Mouse (Mus musculus) neural tube, embryonic 10.5 days (tissue): Measurements from ENCODE around the gene Aimp1.

Source experiments
- DNase-seq: peaks from one replicate; pipeline ENCODE4 v3.0.0-alpha.2; 2017; ENCODE audit warnings: low spot score; ENCODE audit errors: extremely low spot score

Gene Aimp1

GRCm38 (mm10) chr3:132684231-132684928 is at the start of gene Aimp1:
Gene Aimp1 (minus strand): TSS chr3:132684370.
- no peak for DNase-seq

- DNase-seq, result no peak
Observed at GRCm38 (mm10) chr3:132724326-132724725, 40.2 kb upstream of the Aimp1 start.

- no peak for DNase-seq
Observed at GRCm38 (mm10) chr3:132717316-132717715, 33.1 kb upstream of the Aimp1 start.

- DNase-seq, result no peak
Observed at GRCm38 (mm10) chr3:132713913-132714312, 29.7 kb upstream of the Aimp1 start.

- DNase-seq, result no peak
Observed at GRCm38 (mm10) chr3:132706977-132707376, 22.8 kb upstream of the Aimp1 start.

- DNase-seq, result no peak
Observed at GRCm38 (mm10) chr3:132704216-132704615, 20.0 kb upstream of the Aimp1 start.

- DNase-seq, result no peak
Observed at GRCm38 (mm10) chr3:132701368-132701767, 17.2 kb upstream of the Aimp1 start.

- DNase-seq, result peak; percentile 91
Observed at GRCm38 (mm10) chr3:132683447-132684230, 531 bp downstream of the Aimp1 start, which contains the start of gene Tbck. Gene Tbck (plus strand): TSS chr3:132684144.

GRCm38 (mm10) chr3:132677494-132677893 is 6.7 kb downstream of the Aimp1 start:
- no peak for DNase-seq

- no peak for DNase-seq
Observed at GRCm38 (mm10) chr3:132655955-132656354, 28.2 kb downstream of the Aimp1 start.

GRCm38 (mm10) chr3:132653959-132654358 is 30.2 kb downstream of the Aimp1 start:
- DNase-seq, result no peak

GRCm38 (mm10) chr3:132651776-132652175 is 32.4 kb downstream of the Aimp1 start:
- no peak for DNase-seq

- DNase-seq, result no peak
Observed at GRCm38 (mm10) chr3:132650191-132650590, 34.0 kb downstream of the Aimp1 start.

- DNase-seq, result no peak
Observed at GRCm38 (mm10) chr3:132649368-132649767, 34.8 kb downstream of the Aimp1 start.

GRCm38 (mm10) chr3:132646814-132647213 is 37.4 kb downstream of the Aimp1 start:
- DNase-seq, result no peak

- no peak for DNase-seq
Observed at GRCm38 (mm10) chr3:132644071-132644470, 40.1 kb downstream of the Aimp1 start.

- no peak for DNase-seq
Observed at GRCm38 (mm10) chr3:132637080-132637479, 47.1 kb downstream of the Aimp1 start.

GRCm38 (mm10) chr3:132633261-132633660 is 50.9 kb downstream of the Aimp1 start:
- no peak for DNase-seq

- no peak for DNase-seq
Observed at GRCm38 (mm10) chr3:132629601-132630239, 54.5 kb downstream of the Aimp1 start, which contains the start of gene Gimd1. Gene Gimd1 (plus strand): TSS chr3:132629820.

- no peak for DNase-seq
Observed at GRCm38 (mm10) chr3:132628741-132629140, 55.4 kb downstream of the Aimp1 start.
